Mouse (Mus musculus) gastrocnemius, postnatal 36 days (tissue): ENCODE measurements at regions not wholly inside any gene's neighbourhood (a gene's known extent, or its start where the extent isn't known, plus 50 kb on each side); places are given as distances from the start of the nearest gene placed in this dataset.

Experiments used
- DNase-seq, 2 experiments: peaks; one replicate each; pipeline ENCODE4 v3.0.0; 2022
- intact Hi-C: fragments of 180-260 bp; cut with DNase I; formaldehyde crosslinking; loops from one replicate; pipeline ENCODE4 v1.15.1; 2025

DNA sequence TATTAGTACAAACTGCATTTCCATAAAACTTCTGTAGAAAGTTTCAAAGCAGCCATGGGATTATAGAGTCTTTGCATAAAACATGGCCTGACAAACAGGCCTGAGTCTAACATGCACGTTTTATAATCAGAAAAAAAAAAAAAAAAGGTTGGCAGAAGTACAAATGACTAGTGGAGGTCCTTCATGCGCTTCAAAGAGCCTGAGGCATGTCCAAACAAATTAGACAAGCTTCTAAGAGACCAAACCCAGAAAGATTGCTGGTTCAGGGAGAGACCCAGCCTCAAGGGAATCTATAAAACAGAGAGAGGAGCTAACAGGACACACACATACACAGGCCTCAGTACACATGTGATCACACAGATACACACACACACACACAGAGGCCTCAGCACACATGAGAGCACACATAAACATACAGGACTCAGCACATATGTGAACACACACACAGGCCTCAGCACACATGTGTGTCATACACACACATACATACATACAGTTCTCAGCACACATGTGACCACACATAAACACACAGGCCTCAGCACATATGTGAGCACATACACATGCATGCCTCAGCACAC, 57.0 kb upstream of the Gnaq start:
- DNase-seq: no peak
- intact Hi-C loops: no loop called here

DNA sequence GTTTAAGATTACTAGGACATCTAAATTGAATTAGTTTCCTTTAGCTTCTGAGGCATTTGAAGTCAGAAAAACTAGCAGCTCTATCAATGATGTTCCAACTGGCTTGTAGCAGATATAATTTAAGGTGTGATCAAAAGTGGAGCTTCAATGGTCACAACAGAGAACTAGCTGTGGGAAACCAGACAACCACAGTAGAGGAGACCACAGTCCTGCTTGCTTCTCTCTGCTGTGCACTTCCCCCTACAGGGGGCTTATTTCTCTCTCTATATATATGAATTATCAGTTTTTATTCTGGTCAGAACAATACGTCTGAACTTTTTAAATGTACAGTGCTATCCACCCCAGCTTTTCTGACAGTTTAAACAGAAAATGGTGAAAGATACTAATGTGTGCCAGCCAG, 57.6 kb upstream of the Gnaq start:
- DNase-seq: no peak
- intact Hi-C loops: no loop called here

DNA sequence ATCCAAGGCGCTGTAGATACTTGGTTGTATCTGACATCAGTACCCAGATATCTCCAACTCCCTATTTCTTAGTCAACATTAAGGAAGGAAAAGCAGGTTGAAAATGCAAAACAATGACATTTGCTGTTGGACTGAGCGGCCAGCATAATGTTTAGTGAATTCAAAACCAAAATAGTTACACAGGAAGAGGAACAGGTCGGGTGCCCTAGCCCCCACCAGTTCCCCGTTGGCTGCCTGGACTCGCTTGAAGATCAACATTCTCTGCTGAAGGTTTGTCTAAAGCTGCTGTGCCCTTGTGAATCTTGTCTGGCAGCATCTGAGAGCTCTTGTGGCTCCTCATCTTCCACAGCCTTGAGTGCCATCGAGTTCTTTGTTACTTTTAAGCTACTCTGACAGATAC, 65.3 kb upstream of the Gnaq start:
- intact Hi-C loops: loop anchor here (5.0 to 10.0 kb wide), 2 partner anchors 137 to 280 kb away; no protein-coding TSS in a partner anchor
- DNase-seq: no peak

DNA sequence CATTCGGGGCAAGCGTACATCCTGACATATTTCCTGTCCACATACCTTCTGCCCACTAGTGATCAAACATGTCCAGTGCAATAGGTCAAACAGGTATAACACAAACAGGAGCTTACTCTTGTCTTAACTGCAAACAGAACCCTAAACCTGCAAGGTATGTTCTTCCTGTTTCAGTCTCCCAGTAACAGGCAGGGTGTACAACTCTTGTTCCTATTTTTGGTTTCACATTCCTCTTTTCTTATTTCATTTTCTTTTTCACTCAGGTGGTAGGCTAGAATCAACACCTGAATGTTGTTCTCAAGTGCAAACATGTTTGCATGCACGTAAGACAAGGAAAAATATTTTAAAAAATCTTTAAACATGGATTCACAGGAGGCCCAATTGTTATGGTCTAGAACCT, 67.7 kb upstream of the Gnaq start:
- DNase-seq: no peak
- intact Hi-C loops: loop anchor here (2.0 to 10.0 kb wide), 4 partner anchors 140 to 534 kb away; no protein-coding TSS in a partner anchor

DNA sequence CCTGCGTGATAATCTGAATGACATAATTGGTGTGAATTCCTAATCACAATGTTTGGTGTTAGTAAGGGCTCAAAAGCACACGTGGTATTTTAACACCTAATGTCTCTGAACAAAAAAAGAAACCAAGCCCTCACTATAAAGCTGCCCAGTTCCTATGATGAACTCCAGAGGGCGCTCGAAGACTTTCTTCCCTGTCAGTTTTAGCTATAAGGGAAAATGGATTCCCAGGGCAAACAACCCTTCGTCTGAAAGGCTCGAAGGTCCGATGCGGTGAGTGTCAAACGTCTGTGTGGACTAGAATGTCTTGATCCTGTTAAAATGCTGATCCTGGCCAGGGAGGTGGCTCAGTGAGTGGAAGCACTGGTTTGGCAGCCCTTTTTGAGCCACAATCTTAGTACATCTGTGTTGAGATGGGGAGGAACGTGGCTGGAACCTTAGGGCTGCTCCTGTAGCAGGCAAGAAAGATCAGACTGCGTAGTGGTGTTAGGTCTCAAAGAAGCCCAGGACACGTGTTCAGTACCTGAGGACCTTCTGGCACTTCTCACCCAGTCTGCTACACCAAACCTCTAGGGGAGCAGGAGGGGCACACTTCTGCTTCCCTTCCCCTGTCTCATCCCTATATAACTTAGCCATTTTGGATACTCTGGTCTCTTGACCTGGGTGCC, 68.6 kb upstream of the Gnaq start:
- intact Hi-C loops: loop anchor here (2.0 to 10.0 kb wide), 3 partner anchors 141 to 535 kb away; no protein-coding TSS in a partner anchor
- DNase-seq: peak; percentile 49 to 56

DNA sequence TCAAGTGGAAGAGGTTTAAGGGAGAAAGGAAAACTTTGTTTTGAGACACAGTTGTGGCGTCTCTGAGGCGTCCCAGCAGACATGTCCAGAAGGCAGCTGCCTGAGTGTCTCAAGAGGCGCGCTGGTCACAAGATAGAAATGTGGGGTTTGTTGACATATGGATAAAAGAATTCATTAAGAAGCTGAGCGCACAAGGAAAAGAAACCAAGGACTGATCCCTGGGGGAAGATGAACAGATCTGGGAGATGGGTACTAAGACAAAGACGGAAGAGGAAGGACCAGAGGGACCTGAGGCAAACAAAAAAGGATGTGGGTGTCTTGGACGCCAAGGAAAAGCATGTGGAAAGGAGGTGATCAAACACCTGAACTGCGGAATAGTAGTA, 69.1 kb upstream of the Gnaq start:
- DNase-seq: no peak
- intact Hi-C loops: loop anchor here (5.0 to 10.0 kb wide), 2 partner anchors 141 to 294 kb away; no protein-coding TSS in a partner anchor

DNA sequence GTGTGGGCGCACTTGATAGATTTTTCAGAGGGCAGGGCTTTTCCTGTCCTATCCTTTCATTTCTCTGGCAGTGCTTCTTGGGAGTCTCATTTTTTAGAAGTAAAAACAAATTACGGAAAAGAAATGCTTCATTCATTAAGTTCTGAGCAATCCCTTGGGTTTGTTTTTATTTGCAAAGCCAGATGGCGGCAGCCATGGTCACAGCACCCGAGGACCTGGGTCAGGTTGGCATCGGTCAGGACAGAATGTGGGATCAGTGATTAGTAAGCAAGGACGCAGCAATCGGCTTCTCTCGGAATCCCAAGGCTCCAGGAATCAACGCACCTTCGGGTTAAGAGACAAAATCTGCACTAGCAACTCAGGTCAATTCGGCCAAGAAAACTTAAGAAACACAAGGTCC, 70.8 kb upstream of the Gnaq start:
- intact Hi-C loops: loop anchor here (5.0 to 10.0 kb wide), 2 partner anchors 143 to 295 kb away; no protein-coding TSS in a partner anchor
- DNase-seq: no peak

DNA sequence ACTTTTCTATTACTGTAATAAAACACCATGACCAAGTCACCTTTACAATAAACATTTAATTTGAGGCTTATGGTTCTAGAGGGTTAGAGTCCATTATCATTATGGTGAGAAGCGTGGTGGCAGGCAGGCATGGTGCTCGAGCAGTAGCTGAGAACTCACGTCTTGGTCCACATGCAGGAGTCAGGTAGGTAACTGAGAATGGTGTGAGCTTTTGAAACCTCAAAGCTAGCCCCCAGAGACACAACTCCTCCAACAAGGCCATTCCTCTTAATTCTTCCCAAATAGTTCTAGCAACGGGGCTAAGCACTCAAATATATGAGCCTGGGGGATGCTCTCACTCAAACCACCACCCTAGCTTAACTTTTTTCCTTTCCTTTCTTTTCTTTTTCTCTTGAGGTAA, 73.6 kb upstream of the Gnaq start:
- DNase-seq: no peak

DNA sequence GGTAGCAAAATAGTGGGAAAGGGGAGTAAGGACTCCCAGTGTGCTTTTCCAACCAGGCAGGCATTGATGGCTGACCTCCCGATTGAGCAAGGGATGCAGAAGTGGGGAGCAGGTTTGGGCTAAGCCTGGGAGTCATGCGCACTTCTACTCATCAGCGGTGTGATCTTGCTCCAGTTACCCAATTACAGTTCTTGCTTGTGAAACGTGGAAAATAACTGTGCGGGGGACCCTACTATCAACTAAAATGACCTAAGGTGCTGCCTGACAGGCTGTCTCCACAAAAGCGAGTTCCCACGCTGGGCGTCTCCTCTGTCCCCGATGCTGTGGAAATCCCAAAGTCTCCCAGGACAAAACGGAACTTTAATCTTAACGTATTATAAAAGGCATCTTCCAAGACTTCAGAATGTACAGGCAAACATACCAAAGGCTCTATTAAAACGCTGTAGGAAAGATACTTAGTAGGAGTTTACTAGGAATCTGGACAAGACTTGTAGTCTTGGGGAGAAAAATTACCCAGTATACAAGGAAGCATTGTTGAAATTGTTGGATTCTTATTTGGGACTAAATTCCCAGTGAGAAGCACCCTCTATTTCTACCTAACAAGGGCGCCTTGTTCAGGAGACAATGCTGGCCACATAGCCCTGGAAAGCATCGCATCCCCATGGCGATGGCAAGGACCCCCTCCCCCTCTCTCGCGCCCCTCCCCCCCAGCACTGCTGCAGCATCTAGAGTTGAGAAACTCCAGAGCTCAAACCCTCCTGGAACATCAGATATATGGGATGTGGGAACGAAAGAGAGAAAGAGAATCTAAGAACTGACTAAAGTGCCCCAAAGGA, 65.6 kb upstream of the Cep78 start:
- DNase-seq: peak in 1 of 2 experiments; percentile 29

More for the DNA sequence above, 73.6 kb upstream of the Gnaq start:
- intact Hi-C loops: no loop called here

DNA sequence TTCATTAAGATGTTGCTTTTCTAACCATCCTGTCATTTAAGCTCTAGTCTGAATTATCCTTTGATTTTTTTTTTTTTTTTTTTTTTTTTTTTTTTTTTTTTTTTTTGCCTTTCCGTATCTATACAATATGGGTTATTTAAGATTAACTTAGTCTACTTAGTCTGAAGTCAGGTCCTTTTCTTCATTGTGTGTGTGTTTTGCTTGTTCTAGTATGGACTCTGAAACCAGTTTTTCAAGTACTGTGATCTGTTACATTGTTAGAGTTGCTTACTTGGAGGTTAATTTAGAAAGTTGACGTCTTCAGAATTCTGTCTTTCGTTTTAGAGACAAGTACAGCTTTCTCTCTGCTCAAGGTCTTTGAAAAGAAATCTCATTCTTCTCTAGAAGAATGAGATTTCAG, 64.9 kb upstream of the Cep78 start:
- intact Hi-C loops: no loop called here
- DNase-seq: no peak

More for the DNA sequence above, 65.6 kb upstream of the Cep78 start:
- intact Hi-C loops: no loop called here

DNA sequence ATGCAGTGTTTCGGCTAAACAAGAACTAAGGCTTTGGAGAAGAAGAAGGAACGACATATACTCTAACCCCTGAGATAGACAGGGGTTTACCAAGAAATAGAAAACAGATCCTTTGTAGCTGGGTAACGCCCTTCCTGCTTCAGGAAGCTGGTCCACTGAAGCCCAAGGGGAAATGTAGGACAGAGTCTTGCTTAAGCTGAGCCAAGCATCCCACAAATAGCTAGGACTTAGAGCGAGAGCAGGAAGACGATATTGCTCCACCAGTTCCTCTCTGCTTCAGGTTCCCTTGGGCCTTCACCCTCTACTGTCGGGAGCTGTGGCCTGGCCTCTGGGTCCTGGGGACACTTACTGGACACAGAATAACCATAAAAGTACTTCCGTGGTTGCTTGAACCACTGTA, 62.2 kb upstream of the Cep78 start:
- no peak for DNase-seq
- intact Hi-C loops: no loop called here

DNA sequence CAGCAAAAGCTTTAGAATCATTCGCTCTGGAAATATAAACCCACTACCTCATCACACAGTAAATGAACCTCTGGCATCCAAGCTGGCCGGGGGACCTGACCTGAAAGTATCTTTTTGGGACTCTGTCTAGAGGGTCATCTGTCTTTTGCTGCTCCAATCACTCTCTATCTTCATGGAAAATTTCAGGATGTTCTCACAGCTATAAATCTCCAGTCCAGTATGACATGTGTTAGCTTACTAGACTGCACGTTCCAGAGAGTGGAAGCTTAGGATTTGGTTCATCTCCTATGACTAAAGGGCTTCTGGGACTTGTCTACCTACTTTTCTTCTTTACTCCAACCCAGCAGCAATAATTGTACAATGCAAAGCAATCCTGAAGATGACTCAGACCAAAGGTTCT, 60.5 kb upstream of the Cep78 start:
- intact Hi-C loops: no loop called here
- DNase-seq: no peak

DNA sequence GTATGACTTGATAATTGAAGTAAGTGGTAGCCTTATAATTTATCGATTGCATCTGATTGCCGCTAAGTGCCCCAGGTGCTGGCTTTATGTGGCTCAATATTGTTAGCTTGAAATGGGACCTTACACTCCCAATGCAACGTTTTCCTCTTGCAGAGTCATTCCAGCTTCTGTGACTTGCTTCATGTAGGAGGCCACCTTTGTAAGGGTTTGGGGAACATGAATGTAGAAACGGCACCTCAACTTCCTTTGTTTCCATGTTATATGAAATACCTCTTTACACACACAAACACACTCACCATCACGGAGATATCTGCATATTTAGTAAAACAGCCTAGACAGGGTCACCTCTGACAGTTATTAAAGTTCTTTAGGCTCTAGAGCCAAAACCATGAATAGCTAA, 59.4 kb upstream of the Cep78 start:
- no peak for DNase-seq
- intact Hi-C loops: no loop called here

DNA sequence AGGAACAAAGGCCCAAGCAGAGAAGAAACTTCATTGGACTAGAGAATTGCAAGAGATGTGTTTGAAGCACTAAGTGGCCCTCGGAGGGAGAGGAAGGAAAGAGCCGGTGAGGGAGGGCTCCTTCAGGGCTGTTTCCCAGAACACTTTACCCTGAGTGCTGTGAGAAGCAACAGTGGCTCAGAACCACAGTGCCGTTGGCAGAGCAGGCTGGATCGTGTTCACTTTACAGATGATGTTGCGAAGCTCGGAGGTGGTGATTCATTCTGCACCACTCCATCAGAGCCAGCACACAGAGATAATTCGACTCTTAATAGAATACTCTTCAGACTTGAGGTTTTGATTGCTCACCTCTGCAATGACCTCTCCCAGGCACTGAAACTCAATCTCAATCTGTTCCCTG, 58.2 kb upstream of the Cep78 start:
- intact Hi-C loops: no loop called here
- DNase-seq: no peak

DNA sequence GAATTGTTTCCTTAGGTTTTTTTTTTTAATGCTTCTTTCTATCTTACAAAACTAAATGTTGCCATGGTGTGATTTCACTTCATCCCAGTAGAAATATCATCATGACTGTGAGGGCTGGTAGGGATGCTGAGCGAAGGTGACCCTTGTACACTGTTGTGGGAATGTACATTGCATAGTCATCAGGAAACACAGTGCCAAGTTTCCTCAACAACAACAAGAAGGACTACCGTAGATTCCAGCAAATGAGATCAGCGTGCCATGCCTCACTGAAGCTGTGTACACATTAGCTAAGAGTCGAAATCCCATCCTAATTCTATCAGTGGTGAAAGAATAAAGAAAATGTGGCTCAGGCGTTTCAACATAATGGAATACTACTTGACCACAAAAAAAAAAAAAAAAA, 57.1 kb upstream of the Cep78 start:
- intact Hi-C loops: no loop called here

DNA sequence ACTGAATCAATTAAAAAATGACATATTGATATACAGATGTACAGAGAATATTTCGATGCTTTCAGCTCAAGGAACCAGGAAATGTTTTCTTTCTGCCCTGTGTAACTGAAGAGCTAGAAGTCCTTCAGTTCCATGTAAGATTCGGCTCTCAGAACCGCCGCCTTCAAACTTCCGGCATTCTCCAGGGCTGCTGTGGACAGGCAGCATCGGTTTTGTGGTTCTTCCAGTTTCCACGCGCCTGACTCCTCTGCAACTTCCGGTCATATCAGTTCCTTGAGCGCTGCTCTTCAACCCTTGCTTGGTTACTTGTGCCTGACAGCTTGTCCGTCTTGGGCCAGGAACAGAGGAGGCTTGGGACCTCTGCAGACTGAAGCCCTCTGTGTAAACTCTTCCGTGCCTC, 53.0 kb upstream of the Cep78 start:
- intact Hi-C loops: no loop called here
- no peak for DNase-seq

More for the DNA sequence above, 57.1 kb upstream of the Cep78 start:
- DNase-seq: no peak
